Mouse (Mus musculus): ENCODE results near the gene Pgrmc2. TPM values are rescaled to one million over a fixed set of nuclear protein-coding genes. Genes with fewer than 3 reads are reported as not detected.
A peak's percentile ranks its signal among the peaks of the same experiment; 100 is the strongest.

Pgrmc2 gene
- polyA plus RNA-seq, 1 experiment from 2014 or later = 30.9 TPM

DNA sequence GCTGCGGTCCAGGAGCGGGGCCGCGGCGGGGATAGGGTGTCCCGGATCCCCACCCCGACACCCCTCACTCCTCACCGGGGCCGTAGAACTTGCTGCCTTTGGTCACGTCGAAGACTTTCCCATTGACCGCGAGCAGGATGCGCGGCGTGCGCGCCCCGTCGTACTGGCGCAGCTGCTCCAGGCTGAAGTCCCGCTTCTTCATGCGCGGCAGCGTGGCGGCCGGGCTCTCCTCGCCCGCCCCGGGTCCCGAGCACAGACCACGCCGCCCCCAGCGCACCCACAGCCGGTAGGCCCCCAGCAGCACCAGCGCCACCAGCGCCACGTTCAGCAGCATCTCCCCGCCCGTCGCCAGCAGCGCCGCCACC lies 344 bp downstream of the Pgrmc2 start:
- H3K27me3 ChIP-seq (ENCODE audit: control insufficient read depth, insufficient read depth, low read length) = no peaks in the 10 kb centered on the region
- H3K36me3 ChIP-seq (ENCODE audit: control insufficient read depth, insufficient read depth, low read length) = no peaks in the 10 kb centered on the region
- peak overlapping the region; percentile 88 for H3K9ac ChIP-seq (ENCODE audit: low read depth, low read length)
- H3K27ac ChIP-seq (ENCODE audit: low read depth, low read length) = peak overlapping the region; percentile 60
- peak overlapping the region; percentile 86 for H3K4me2 ChIP-seq
- WGBS (ENCODE audit: insufficient replicate concordance) = 1% methylated on average over 38 of the region's 43 CpGs
- H3K4me3 ChIP-seq (ENCODE audit: low read depth, low read length) = peak overlapping the region; percentile 96
- no peaks in the 10 kb centered on the region for H3K9me3 ChIP-seq (replicated peaks; ENCODE audit: control insufficient read depth, low read length)
- peak; percentile 28 for ATAC-seq (replicated peaks; ENCODE audit: insufficient number of reproducible peaks, low FRiP score, low TSS enrichment)
- H3K4me1 ChIP-seq (ENCODE audit: control insufficient read depth, insufficient read depth, low read length) = peaks cover 11% of the 10 kb centered on the region

DNA sequence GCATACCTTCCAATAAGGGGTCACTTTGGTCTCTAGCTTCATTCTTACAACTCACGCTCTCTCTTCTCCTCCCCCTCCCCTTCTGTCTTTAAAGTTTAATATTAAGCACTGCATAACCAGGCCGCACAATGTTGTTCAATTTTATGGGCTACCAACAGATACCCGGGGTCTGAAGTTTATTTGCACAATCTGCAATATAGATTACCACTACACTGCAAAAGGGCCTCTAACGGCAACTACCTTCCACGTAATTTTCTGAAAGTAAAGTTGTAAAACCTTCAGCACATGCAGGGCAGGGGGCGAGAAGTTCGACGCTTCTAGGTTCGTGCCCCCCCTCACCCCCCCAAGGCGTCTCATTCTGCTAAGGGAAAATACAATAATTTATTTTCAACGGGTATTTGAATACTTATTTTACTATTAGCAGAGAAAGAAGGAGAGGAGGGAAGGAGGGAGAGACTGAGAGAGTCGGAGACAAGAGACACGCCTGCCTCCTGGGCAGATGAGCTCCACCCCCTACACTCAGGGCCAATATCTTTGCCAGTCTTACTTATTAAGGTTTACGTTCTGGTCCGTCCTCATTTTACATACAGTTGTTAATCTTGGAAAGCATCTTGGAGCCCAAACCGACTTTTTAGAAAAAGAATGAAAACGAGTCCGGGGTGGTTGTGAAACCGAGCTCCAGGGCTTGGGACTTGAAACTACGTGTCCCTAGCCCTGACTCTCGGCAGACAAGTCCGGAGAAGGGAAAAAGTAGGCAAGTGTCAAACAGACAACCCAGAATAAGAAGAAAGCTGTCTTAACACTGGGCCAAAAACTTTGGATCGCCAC lies 1.2 kb downstream of the Pgrmc2 start:
- H3K4me3 ChIP-seq (ENCODE audit: low read depth, low read length) = peak overlapping the region; percentile 96
- WGBS (ENCODE audit: insufficient replicate concordance) = 3% methylated on average over 23 of the region's 23 CpGs
- H3K9me3 ChIP-seq (replicated peaks; ENCODE audit: control insufficient read depth, low read length) = no peaks in the 10 kb centered on the region
- peak overlapping the region; percentile 60 for H3K27ac ChIP-seq (ENCODE audit: low read depth, low read length)
- no peaks in the 10 kb centered on the region for H3K27me3 ChIP-seq (ENCODE audit: control insufficient read depth, insufficient read depth, low read length)
- peak overlapping the region; percentile 86 for H3K4me2 ChIP-seq
- no peak for ATAC-seq (replicated peaks; ENCODE audit: insufficient number of reproducible peaks, low FRiP score, low TSS enrichment)
- H3K9ac ChIP-seq (ENCODE audit: low read depth, low read length) = peak overlapping the region; percentile 88
- no peaks in the 10 kb centered on the region for H3K36me3 ChIP-seq (ENCODE audit: control insufficient read depth, insufficient read depth, low read length)
- H3K4me1 ChIP-seq (ENCODE audit: control insufficient read depth, insufficient read depth, low read length) = peaks cover 11% of the 10 kb centered on the region

DNA sequence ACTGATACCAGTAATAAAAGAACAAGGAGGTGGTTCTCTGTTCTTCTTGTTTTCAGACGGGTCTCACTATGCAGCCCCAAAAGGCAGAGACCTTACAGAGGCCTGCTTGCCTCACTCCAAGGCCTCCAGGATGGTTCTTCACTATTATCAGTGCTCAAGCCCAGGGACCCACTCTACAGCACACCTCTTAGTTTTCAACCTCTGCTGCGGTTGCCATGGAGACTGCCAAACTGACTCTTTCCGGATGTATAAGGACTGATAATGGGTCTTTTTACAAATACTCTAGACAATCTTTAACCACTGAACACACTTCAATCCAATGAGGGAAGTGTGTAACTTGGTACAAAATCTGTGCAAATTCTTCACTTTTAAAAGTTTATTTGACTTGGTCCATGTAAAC lies 2.1 kb downstream of the Pgrmc2 start:
- H3K4me1 ChIP-seq (ENCODE audit: control insufficient read depth, insufficient read depth, low read length) = peaks cover 11% of the 10 kb centered on the region
- peak overlapping the region; percentile 86 for H3K4me2 ChIP-seq
- 30% methylated on average over 3 of the region's 3 CpGs for WGBS (ENCODE audit: insufficient replicate concordance)
- H3K4me3 ChIP-seq (ENCODE audit: low read depth, low read length) = peak overlapping the region; percentile 96
- H3K9me3 ChIP-seq (replicated peaks; ENCODE audit: control insufficient read depth, low read length) = no peaks in the 10 kb centered on the region
- no peak overlapping the region for H3K27ac ChIP-seq (ENCODE audit: low read depth, low read length)
- ATAC-seq (replicated peaks; ENCODE audit: insufficient number of reproducible peaks, low FRiP score, low TSS enrichment) = no peak
- H3K36me3 ChIP-seq (ENCODE audit: control insufficient read depth, insufficient read depth, low read length) = no peaks in the 10 kb centered on the region
- H3K9ac ChIP-seq (ENCODE audit: low read depth, low read length) = no peak overlapping the region
- no peaks in the 10 kb centered on the region for H3K27me3 ChIP-seq (ENCODE audit: control insufficient read depth, insufficient read depth, low read length)

GRCm38 (mm10) chr3:41078673-41079072 lies 4.2 kb downstream of the Pgrmc2 start:
- H3K4me1 ChIP-seq (ENCODE audit: control insufficient read depth, insufficient read depth, low read length) = peaks cover 11% of the 10 kb centered on the region
- no peak overlapping the region for H3K4me3 ChIP-seq (ENCODE audit: low read depth, low read length)
- no peaks in the 10 kb centered on the region for H3K9me3 ChIP-seq (replicated peaks; ENCODE audit: control insufficient read depth, low read length)
- H3K4me2 ChIP-seq = no peak overlapping the region
- no peak for ATAC-seq (replicated peaks; ENCODE audit: insufficient number of reproducible peaks, low FRiP score, low TSS enrichment)
- no peak overlapping the region for H3K27ac ChIP-seq (ENCODE audit: low read depth, low read length)
- H3K27me3 ChIP-seq (ENCODE audit: control insufficient read depth, insufficient read depth, low read length) = no peaks in the 10 kb centered on the region
- WGBS (ENCODE audit: insufficient replicate concordance) = 96% methylated on average over 2 of the region's 2 CpGs
- no peaks in the 10 kb centered on the region for H3K36me3 ChIP-seq (ENCODE audit: control insufficient read depth, insufficient read depth, low read length)
- H3K9ac ChIP-seq (ENCODE audit: low read depth, low read length) = no peak overlapping the region

GRCm38 (mm10) chr3:41075376-41075775 lies 7.5 kb downstream of the Pgrmc2 start:
- no peak overlapping the region for H3K4me2 ChIP-seq
- H3K36me3 ChIP-seq (ENCODE audit: control insufficient read depth, insufficient read depth, low read length) = no peaks in the 10 kb centered on the region
- H3K27ac ChIP-seq (ENCODE audit: low read depth, low read length) = no peak overlapping the region
- H3K9ac ChIP-seq (ENCODE audit: low read depth, low read length) = no peak overlapping the region
- no peaks in the 10 kb centered on the region for H3K9me3 ChIP-seq (replicated peaks; ENCODE audit: control insufficient read depth, low read length)
- H3K4me1 ChIP-seq (ENCODE audit: control insufficient read depth, insufficient read depth, low read length) = 0 out of 2 replicates have a peak, but pooled peaks cover 2% of the 10 kb centered on the region
- 82% methylated on average over 8 of the region's 8 CpGs for WGBS (ENCODE audit: insufficient replicate concordance)
- H3K4me3 ChIP-seq (ENCODE audit: low read depth, low read length) = no peak overlapping the region
- no peak for ATAC-seq (replicated peaks; ENCODE audit: insufficient number of reproducible peaks, low FRiP score, low TSS enrichment)
- H3K27me3 ChIP-seq (ENCODE audit: control insufficient read depth, insufficient read depth, low read length) = no peaks in the 10 kb centered on the region

DNA sequence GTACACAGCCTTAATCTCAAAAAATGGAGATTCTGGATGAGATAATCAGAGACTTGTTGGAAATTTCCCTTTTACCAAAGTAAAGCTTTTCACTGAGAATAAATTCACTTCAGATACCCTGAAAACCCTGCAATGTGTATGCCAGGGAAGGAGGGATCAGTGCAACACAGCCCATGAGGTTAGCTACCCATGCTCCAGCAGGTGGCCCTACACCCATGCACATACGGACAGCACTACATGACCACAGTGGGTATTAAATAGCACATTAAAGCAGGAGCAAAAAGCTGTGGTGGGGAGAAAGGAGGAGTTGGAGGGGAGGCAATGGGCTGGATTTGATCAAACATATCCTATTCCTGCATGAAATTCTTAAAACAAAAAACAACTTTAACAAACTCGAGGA lies 12.3 kb downstream of the Pgrmc2 start:
- no peak overlapping the region for H3K4me3 ChIP-seq (ENCODE audit: low read depth, low read length)
- H3K27me3 ChIP-seq (ENCODE audit: control insufficient read depth, insufficient read depth, low read length) = no peaks in the 10 kb centered on the region
- H3K36me3 ChIP-seq (ENCODE audit: control insufficient read depth, insufficient read depth, low read length) = peaks cover 4% of the 10 kb centered on the region; the same call in 1 of the 2 replicates
- H3K27ac ChIP-seq (ENCODE audit: low read depth, low read length) = no peak overlapping the region
- H3K9ac ChIP-seq (ENCODE audit: low read depth, low read length) = no peak overlapping the region
- no peak for ATAC-seq (replicated peaks; ENCODE audit: insufficient number of reproducible peaks, low FRiP score, low TSS enrichment)
- H3K9me3 ChIP-seq (replicated peaks; ENCODE audit: control insufficient read depth, low read length) = no peaks in the 10 kb centered on the region
- WGBS (ENCODE audit: insufficient replicate concordance) = 70% methylated on average over 2 of the region's 2 CpGs
- H3K4me2 ChIP-seq = no peak overlapping the region
- no peaks in the 10 kb centered on the region for H3K4me1 ChIP-seq (ENCODE audit: control insufficient read depth, insufficient read depth, low read length)

- Histone ChIP-seq H3K4me3 (ENCODE audit: low read depth, low read length) (no peak overlapping the region), H3K4me1 (ENCODE audit: control insufficient read depth, insufficient read depth, low read length) (no peaks in the 10 kb centered on the region), H3K27ac (ENCODE audit: low read depth, low read length) (no peak overlapping the region), H3K9me3 (replicated peaks; ENCODE audit: control insufficient read depth, low read length) (no peaks in the 10 kb centered on the region), H3K27me3 (ENCODE audit: control insufficient read depth, insufficient read depth, low read length) (no peaks in the 10 kb centered on the region), H3K9ac (ENCODE audit: low read depth, low read length) (no peak overlapping the region), H3K4me2 (no peak overlapping the region), H3K36me3 (ENCODE audit: control insufficient read depth, insufficient read depth, low read length) (peaks cover 4% of the 10 kb centered on the region; the same call in 1 of the 2 replicates)
- WGBS (ENCODE audit: insufficient replicate concordance) = 82% methylated on average over 2 of the region's 2 CpGs
- ATAC-seq (replicated peaks; ENCODE audit: insufficient number of reproducible peaks, low FRiP score, low TSS enrichment) = no peak
Measured at GRCm38 (mm10) chr3:41065320-41065719, 17.5 kb downstream of the Pgrmc2 start.

- no peaks in the 10 kb centered on the region for H3K4me1 ChIP-seq (ENCODE audit: control insufficient read depth, insufficient read depth, low read length)
- H3K9me3 ChIP-seq (replicated peaks; ENCODE audit: control insufficient read depth, low read length) = no peaks in the 10 kb centered on the region
- H3K27me3 ChIP-seq (ENCODE audit: control insufficient read depth, insufficient read depth, low read length) = no peaks in the 10 kb centered on the region
- no peak overlapping the region for H3K9ac ChIP-seq (ENCODE audit: low read depth, low read length)
- ATAC-seq (replicated peaks; ENCODE audit: insufficient number of reproducible peaks, low FRiP score, low TSS enrichment) = no peak
- H3K36me3 ChIP-seq (ENCODE audit: control insufficient read depth, insufficient read depth, low read length) = peaks cover 4% of the 10 kb centered on the region; the same call in 1 of the 2 replicates
- no peak overlapping the region for H3K27ac ChIP-seq (ENCODE audit: low read depth, low read length)
- WGBS (ENCODE audit: insufficient replicate concordance) = 90% methylated on average over 2 of the region's 2 CpGs
- H3K4me2 ChIP-seq = no peak overlapping the region
- no peak overlapping the region for H3K4me3 ChIP-seq (ENCODE audit: low read depth, low read length)
Measured at GRCm38 (mm10) chr3:41062758-41063157, 20.1 kb downstream of the Pgrmc2 start.
